23 mouse cellular contexts compared by ENCODE assay signal in genomic region chr3:152577763-152578162, GRCm38 (mm10).
DNase-seq lines count a peak whose midpoint lies in the region; ATAC-seq and TF ChIP-seq lines count a peak whose summit lies in the region.
"Had no signal": no experiment of that assay in that cellular context is flagged by ENCODE, and none has a peak within 500 bp of the region (broad histone marks: within the 10 kb centered on the region; RNA-seq: fewer than 3 reads in every experiment).

No protein-coding gene starts in this region.

- no peaks in the 10 kb centered on the region for H3K27me3 ChIP-seq in forebrain, embryonic 14.5 days (replicated peaks; ENCODE audit: control insufficient read depth, insufficient read depth, low read length)
- H3K27me3 ChIP-seq in forebrain, embryonic 11.5 days (ENCODE audit: control insufficient read depth, insufficient read depth, low read length) = no peaks in the 10 kb centered on the region
- H3K27me3 ChIP-seq in intestine, embryonic 14.5 days (replicated peaks; ENCODE audit: control insufficient read depth, insufficient read depth, low read length) = no peaks in the 10 kb centered on the region
- no peaks in the 10 kb centered on the region for H3K27me3 ChIP-seq in intestine, postnatal 0 days (replicated peaks; ENCODE audit: control insufficient read depth, insufficient read depth, low read length)
- no peaks in the 10 kb centered on the region for H3K27me3 ChIP-seq in hindbrain, embryonic 16.5 days (replicated peaks; ENCODE audit: control insufficient read depth, insufficient read depth, low read length)
- H3K27me3 ChIP-seq: kidney, embryonic 15.5 days; limb, embryonic 12.5 days; liver, embryonic 15.5 days; lung, embryonic 15.5 days; neural tube, embryonic 13.5 days; Patski had no signal

- H3K36me3 ChIP-seq in forebrain, embryonic 14.5 days (ENCODE audit: control insufficient read depth, insufficient read depth, low read length) = no peaks in the 10 kb centered on the region
- H3K36me3 ChIP-seq in forebrain, embryonic 11.5 days (ENCODE audit: control insufficient read depth, insufficient read depth, low read length) = no peaks in the 10 kb centered on the region
- H3K36me3 ChIP-seq in intestine, embryonic 14.5 days (ENCODE audit: control insufficient read depth, insufficient read depth, low read length) = no peaks in the 10 kb centered on the region
- no peaks in the 10 kb centered on the region for H3K36me3 ChIP-seq in intestine, postnatal 0 days (ENCODE audit: control insufficient read depth, insufficient read depth)
- no peaks in the 10 kb centered on the region for H3K36me3 ChIP-seq in hindbrain, embryonic 16.5 days (ENCODE audit: control insufficient read depth, insufficient read depth, low read length)
- H3K36me3 ChIP-seq: kidney, embryonic 15.5 days; limb, embryonic 12.5 days; liver, embryonic 15.5 days; lung, embryonic 15.5 days; neural tube, embryonic 13.5 days had no signal

- DNase-seq in forebrain, embryonic 14.5 days (ENCODE audit: low spot score) = no peak
- no peak for DNase-seq in forebrain, embryonic 11.5 days (ENCODE audit: low spot score)
- peak; percentile 42 for DNase-seq in intestine, embryonic 14.5 days (ENCODE audit: low spot score)
- no peak for DNase-seq in lung, adult 2 months
- DNase-seq in frontal cortex, postnatal 25 days (ENCODE audit: low spot score in 2 of 2) = no peak
- DNase-seq: adrenal gland, postnatal 14 days; cerebellum, adult 11 months; cerebellum, adult 9-10 months; cerebellum, postnatal 36 days; heart, postnatal 14 days; kidney, adult 11 months; kidney, postnatal 25 days; thymus, adult 2 months; thymus, postnatal 36 days had no signal

- no peaks in the 10 kb centered on the region; the same call in 1 of the 2 replicates for H3K4me1 ChIP-seq in forebrain, embryonic 14.5 days (ENCODE audit: control insufficient read depth, insufficient read depth, low read length)
- H3K4me1 ChIP-seq in forebrain, embryonic 11.5 days (replicated peaks; ENCODE audit: control insufficient read depth, insufficient read depth, low read length) = no peaks in the 10 kb centered on the region; the same call in 1 of the 2 replicates
- 0 out of 2 replicates have a peak, but pooled peaks cover 7% of the 10 kb centered on the region for H3K4me1 ChIP-seq in intestine, embryonic 14.5 days (replicated peaks; ENCODE audit: control insufficient read depth, insufficient read depth, low read length)
- no peaks in the 10 kb centered on the region for H3K4me1 ChIP-seq in intestine, postnatal 0 days (replicated peaks; ENCODE audit: control insufficient read depth, insufficient read depth, low read length)
- peaks cover 5% of the 10 kb centered on the region for H3K4me1 ChIP-seq in hindbrain, embryonic 16.5 days (ENCODE audit: control insufficient read depth, insufficient read depth, low read depth, low read length)
- no peaks in the 10 kb centered on the region for H3K4me1 ChIP-seq in lung, adult 2 months (ENCODE audit: control insufficient read depth, insufficient read depth, low read length)
- H3K4me1 ChIP-seq: kidney, embryonic 15.5 days; limb, embryonic 12.5 days; liver, embryonic 15.5 days; lung, embryonic 15.5 days had no signal

- no peak overlapping the region for H3K27ac ChIP-seq in forebrain, embryonic 14.5 days (ENCODE audit: low read depth, low read length)
- H3K27ac ChIP-seq in forebrain, embryonic 11.5 days (ENCODE audit: low read depth, low read length) = no peak overlapping the region
- no peak overlapping the region for H3K27ac ChIP-seq in intestine, embryonic 14.5 days (ENCODE audit: low read depth)
- H3K27ac ChIP-seq in intestine, postnatal 0 days (ENCODE audit: low read depth, low read length) = no peak overlapping the region
- no peak overlapping the region for H3K27ac ChIP-seq in hindbrain, embryonic 16.5 days (ENCODE audit: low read depth, low read length)
- H3K27ac ChIP-seq: kidney, embryonic 15.5 days; limb, embryonic 12.5 days; liver, embryonic 15.5 days; lung, embryonic 15.5 days; neural tube, embryonic 13.5 days; stomach, postnatal 0 days had no signal

- 87% methylated on average over 7 of the region's 7 CpGs for WGBS in forebrain, embryonic 14.5 days
- whole genome bisulfite sequencing in forebrain, embryonic 11.5 days = 88% methylated on average over 7 of the region's 7 CpGs
- 82% methylated on average over 7 of the region's 7 CpGs for WGBS in intestine, embryonic 14.5 days
- 89% methylated on average over 7 of the region's 7 CpGs for WGBS in intestine, postnatal 0 days
- WGBS in hindbrain, embryonic 16.5 days = 87% methylated on average over 7 of the region's 7 CpGs
- 85% methylated on average over 7 of the region's 7 CpGs for WGBS in lung, adult 2 months

- no peaks in the 10 kb centered on the region for H3K9me3 ChIP-seq in forebrain, embryonic 14.5 days (replicated peaks; ENCODE audit: control insufficient read depth, low read length)
- no peaks in the 10 kb centered on the region for H3K9me3 ChIP-seq in forebrain, embryonic 11.5 days (ENCODE audit: control insufficient read depth, low read length)
- no peaks in the 10 kb centered on the region for H3K9me3 ChIP-seq in intestine, embryonic 14.5 days (ENCODE audit: control insufficient read depth, low read length)
- H3K9me3 ChIP-seq in intestine, postnatal 0 days (ENCODE audit: control insufficient read depth) = no peaks in the 10 kb centered on the region
- no peaks in the 10 kb centered on the region for H3K9me3 ChIP-seq in hindbrain, embryonic 16.5 days (ENCODE audit: control insufficient read depth, low read length)
- H3K9me3 ChIP-seq: kidney, embryonic 15.5 days; limb, embryonic 12.5 days; liver, embryonic 15.5 days; lung, embryonic 15.5 days; neural tube, embryonic 13.5 days had no signal

- TF ChIP-seq POLR2A in lung, adult 2 months (IDR thresholded peaks at IDR 0.05; ENCODE audit: borderline replicate concordance, extremely low read depth, low read depth, low read length) = no peak

- H3K9ac ChIP-seq in forebrain, embryonic 14.5 days (ENCODE audit: low read length) = no peak overlapping the region
- H3K9ac ChIP-seq in forebrain, embryonic 11.5 days (ENCODE audit: low read length) = no peak overlapping the region
- H3K9ac ChIP-seq in intestine, embryonic 14.5 days (ENCODE audit: low read length) = no peak overlapping the region
- H3K9ac ChIP-seq in intestine, postnatal 0 days (ENCODE audit: low read depth, low read length) = no peak overlapping the region
- no peak overlapping the region for H3K9ac ChIP-seq in hindbrain, embryonic 16.5 days (ENCODE audit: low read depth, low read length)
- H3K9ac ChIP-seq: kidney, embryonic 15.5 days; limb, embryonic 12.5 days; liver, embryonic 15.5 days; lung, embryonic 15.5 days; neural tube, embryonic 13.5 days had no signal

- H3K4me2 ChIP-seq in forebrain, embryonic 14.5 days (ENCODE audit: low read length) = no peak overlapping the region
- no peak overlapping the region for H3K4me2 ChIP-seq in forebrain, embryonic 11.5 days (ENCODE audit: low read depth, low read length, severe bottlenecking)
- no peak overlapping the region for H3K4me2 ChIP-seq in intestine, embryonic 14.5 days (ENCODE audit: low read length)
- H3K4me2 ChIP-seq in intestine, postnatal 0 days (replicated peaks; ENCODE audit: low read depth) = no peak overlapping the region
- no peak overlapping the region for H3K4me2 ChIP-seq in hindbrain, embryonic 16.5 days (ENCODE audit: low read length)
- H3K4me2 ChIP-seq: kidney, embryonic 15.5 days; limb, embryonic 12.5 days; liver, embryonic 15.5 days; lung, embryonic 15.5 days had no signal

- no peak overlapping the region for H3K4me3 ChIP-seq in forebrain, embryonic 14.5 days (ENCODE audit: low read depth, low read length)
- no peak overlapping the region for H3K4me3 ChIP-seq in forebrain, embryonic 11.5 days (ENCODE audit: low read depth, low read length)
- no peak overlapping the region for H3K4me3 ChIP-seq in intestine, embryonic 14.5 days (ENCODE audit: low read depth, low read length)
- no peak overlapping the region for H3K4me3 ChIP-seq in intestine, postnatal 0 days (ENCODE audit: low read depth, low read length)
- no peak overlapping the region for H3K4me3 ChIP-seq in hindbrain, embryonic 16.5 days (ENCODE audit: low read length)
- no peak overlapping the region for H3K4me3 ChIP-seq in lung, adult 2 months (replicated peaks; ENCODE audit: extremely low read depth, low read depth, low read length)
- H3K4me3 ChIP-seq: kidney, embryonic 15.5 days; limb, embryonic 12.5 days; liver, embryonic 15.5 days; lung, embryonic 15.5 days; neural tube, embryonic 13.5 days had no signal

- peak; percentile 20; the same call in 1 of the 2 replicates for ATAC-seq in forebrain, embryonic 14.5 days
- ATAC-seq in forebrain, embryonic 11.5 days (replicated peaks; ENCODE audit: low FRiP score) = no peak
- ATAC-seq in intestine, embryonic 14.5 days (replicated peaks; ENCODE audit: low FRiP score, low TSS enrichment, low read depth) = no peak
- ATAC-seq in intestine, postnatal 0 days = no peak
- ATAC-seq in hindbrain, embryonic 16.5 days = peak; percentile 6
- ATAC-seq: Patski had no signal

- no peak for TF ChIP-seq CTCF in intestine, postnatal 0 days (IDR thresholded peaks at IDR 0.05; ENCODE audit: low read depth)
- no peak for TF ChIP-seq CTCF in lung, adult 2 months (IDR thresholded peaks at IDR 0.05; ENCODE audit: insufficient read depth, low read length)

Comparison
In these comparisons a context has a peak if more than half of its experiments do, and no peak if none do; other contexts are left out.
1. ATAC-seq: peak in forebrain, embryonic 14.5 days (single experiment) and hindbrain, embryonic 16.5 days (single experiment); none in forebrain, embryonic 11.5 days (single experiment), intestine, embryonic 14.5 days (single experiment) and intestine, postnatal 0 days (single experiment).